Mouse (Mus musculus) heart, embryonic 13.5 days (tissue): ENCODE measurements around the gene Sfi1. TPM values are rescaled to one million over a fixed set of nuclear protein-coding genes. Genes with fewer than 3 reads are reported as not detected.
A peak's percentile ranks its signal among the peaks of the same experiment; 100 is the strongest.
"Not testable (repeated sequence)": the region's sequence is repeated elsewhere in the genome, so short reads cannot be mapped to it uniquely, and the experiment has no call there.

ENCODE experiments used
- ATAC-seq: fragments of 200-750 bp; cut with Nextera tagmentation; 2 replicates; pipeline ENCODE4 v1.8.0; 2017; ENCODE audit warnings: moderate TSS enrichment; ENCODE audit not compliant: insufficient number of reproducible peaks, low FRiP score, low TSS enrichment; ENCODE audit errors: extremely low read depth
- H3K27ac ChIP-seq: fragments of 300-500 bp; sonication (generic); replicated peaks from 2 replicates; pipeline ENCODE4 v1.5.1; 2015; ENCODE audit warnings: moderate library complexity, mild to moderate bottlenecking, inconsistent platforms
- H3K27me3 ChIP-seq: fragments of 300-500 bp; sonication (generic); replicated peaks from 2 replicates; pipeline ENCODE4 v1.6.1; 2015; ENCODE audit warnings: mild to moderate bottlenecking, inconsistent platforms
- H3K36me3 ChIP-seq: fragments of 300-500 bp; sonication (generic); 2 replicates; pipeline ENCODE4 v1.6.1; 2015; ENCODE audit warnings: mild to moderate bottlenecking, inconsistent platforms
- H3K4me1 ChIP-seq: fragments of 300-500 bp; sonication (generic); 2 replicates; pipeline ENCODE4 v1.6.1; 2015; ENCODE audit warnings: inconsistent platforms
- H3K4me2 ChIP-seq: fragments of 300-500 bp; sonication (generic); 2 replicates; pipeline ENCODE4 v1.6.1; 2015; ENCODE audit warnings: inconsistent platforms, mild to moderate bottlenecking, moderate library complexity
- H3K4me3 ChIP-seq: fragments of 300-500 bp; sonication (generic); 2 replicates; pipeline ENCODE4 v1.5.1; 2015; ENCODE audit warnings: moderate library complexity, mild to moderate bottlenecking, inconsistent platforms
- H3K9ac ChIP-seq: fragments of 300-500 bp; sonication (generic); 2 replicates; pipeline ENCODE4 v1.6.1; 2015; ENCODE audit warnings: inconsistent platforms, mild to moderate bottlenecking, moderate library complexity
- H3K9me3 ChIP-seq: fragments of 300-500 bp; sonication (generic); 2 replicates; pipeline ENCODE4 v1.6.1; 2016; ENCODE audit warnings: inconsistent platforms
- WGBS: fragments of 180-500 bp; shearing (Covaris S2); methylation state at CpG from one replicate; pipeline ENCODE4 v1.1.7; 2015; ENCODE audit warnings: mixed read lengths; 5-methylcytosine and 5-hydroxymethylcytosine counted together
- polyA plus RNA-seq: library from polyadenylated mRNA; unstranded; fragments of >200 nt; fragmentation: Nextera tagmentation; extraction: Ambion mirVana; gene quantifications from 2 replicates; pipeline ENCODE4 v1.2.1, GENCODE M21; 2015

The Sfi1 gene
- polyA plus RNA-seq, 1 experiment from 2014 or later: 7.3 TPM

GRCm38 (mm10) chr11:3172526-3172925 lies 20.7 kb downstream of the Sfi1 start:
- peaks cover 20% of the 10 kb centered on the region for H3K9me3 ChIP-seq
- not testable (repeated sequence) for H3K4me1 ChIP-seq, H3K27ac ChIP-seq, H3K9ac ChIP-seq, H3K36me3 ChIP-seq, H3K27me3 ChIP-seq, H3K4me2 ChIP-seq, H3K4me3 ChIP-seq, ATAC-seq
- 45% methylated on average over 4 of the region's 6 CpGs for WGBS

- H3K27me3 ChIP-seq, H3K4me3 ChIP-seq, H3K4me1 ChIP-seq, H3K27ac ChIP-seq, H3K9ac ChIP-seq, ATAC-seq, H3K4me2 ChIP-seq, H3K36me3 ChIP-seq: not testable (repeated sequence)
- peaks cover 20% of the 10 kb centered on the region for H3K9me3 ChIP-seq
- WGBS: 58% methylated on average over 1 of the region's 1 CpGs
These were observed 21.3 kb downstream of the Sfi1 start for GRCm38 (mm10) chr11:3171931-3172330.

- not testable (repeated sequence) for H3K27ac ChIP-seq, H3K9ac ChIP-seq, H3K4me3 ChIP-seq, H3K36me3 ChIP-seq, H3K27me3 ChIP-seq, H3K4me1 ChIP-seq, H3K4me2 ChIP-seq
- peaks cover 27% of the 10 kb centered on the region for H3K9me3 ChIP-seq
- WGBS: 63% methylated on average over 2 of the region's 2 CpGs
- peak; percentile 29; the same call in 1 of the 2 replicates for ATAC-seq
These were observed 24.2 kb downstream of the Sfi1 start for GRCm38 (mm10) chr11:3169042-3169441.

GRCm38 (mm10) chr11:3167571-3168001 lies 25.7 kb downstream of the Sfi1 start:
- peaks cover 23% of the 10 kb centered on the region for H3K9me3 ChIP-seq
- not testable (repeated sequence) for ATAC-seq, H3K27ac ChIP-seq

GRCm38 (mm10) chr11:3167129-3167528 lies 26.1 kb downstream of the Sfi1 start:
- H3K4me1 ChIP-seq, H3K4me2 ChIP-seq, H3K9ac ChIP-seq, H3K27me3 ChIP-seq, ATAC-seq, H3K36me3 ChIP-seq, H3K4me3 ChIP-seq, H3K27ac ChIP-seq: not testable (repeated sequence)
- 85% methylated on average over 4 of the region's 4 CpGs for WGBS
- peaks cover 28% of the 10 kb centered on the region for H3K9me3 ChIP-seq

More at GRCm38 (mm10) chr11:3167571-3168001, 25.7 kb downstream of the Sfi1 start:
- not testable (repeated sequence) for H3K27me3 ChIP-seq, H3K9ac ChIP-seq, H3K4me1 ChIP-seq, H3K4me3 ChIP-seq, H3K4me2 ChIP-seq, H3K36me3 ChIP-seq
- WGBS: 64% methylated on average over 4 of the region's 4 CpGs

GRCm38 (mm10) chr11:3166321-3166720 lies 26.9 kb downstream of the Sfi1 start:
- H3K4me2 ChIP-seq, H3K9ac ChIP-seq, H3K4me1 ChIP-seq, H3K27ac ChIP-seq, H3K27me3 ChIP-seq, ATAC-seq, H3K4me3 ChIP-seq, H3K36me3 ChIP-seq: not testable (repeated sequence)
- peaks cover 25% of the 10 kb centered on the region for H3K9me3 ChIP-seq

GRCm38 (mm10) chr11:3165210-3165782 lies 28.0 kb downstream of the Sfi1 start:
- H3K9ac ChIP-seq, H3K4me2 ChIP-seq, H3K36me3 ChIP-seq, H3K4me3 ChIP-seq, H3K27ac ChIP-seq, H3K27me3 ChIP-seq, H3K4me1 ChIP-seq: not testable (repeated sequence)
- ATAC-seq: peak; percentile 12
- 76% methylated on average over 3 of the region's 5 CpGs for WGBS
- H3K9me3 ChIP-seq: peaks cover 26% of the 10 kb centered on the region

GRCm38 (mm10) chr11:3163661-3164060 lies 29.6 kb downstream of the Sfi1 start:
- not testable (repeated sequence) for H3K4me3 ChIP-seq, H3K27ac ChIP-seq, H3K9ac ChIP-seq, H3K4me2 ChIP-seq, H3K36me3 ChIP-seq, H3K4me1 ChIP-seq, ATAC-seq, H3K27me3 ChIP-seq
- H3K9me3 ChIP-seq: peaks cover 26% of the 10 kb centered on the region
- WGBS: 40% methylated on average over 3 of the region's 3 CpGs

- not testable (repeated sequence) for H3K9ac ChIP-seq, H3K36me3 ChIP-seq, H3K4me2 ChIP-seq, H3K4me1 ChIP-seq, H3K27ac ChIP-seq, H3K27me3 ChIP-seq, H3K4me3 ChIP-seq, ATAC-seq
- 81% methylated on average over 2 of the region's 2 CpGs for WGBS
- H3K9me3 ChIP-seq: peaks cover 26% of the 10 kb centered on the region
These were observed 30.1 kb downstream of the Sfi1 start for GRCm38 (mm10) chr11:3163122-3163521.

- H3K4me2 ChIP-seq, H3K27me3 ChIP-seq, H3K27ac ChIP-seq, H3K9ac ChIP-seq, H3K36me3 ChIP-seq, H3K4me3 ChIP-seq, H3K4me1 ChIP-seq: not testable (repeated sequence)
- peak; percentile 15; the same call in 1 of the 2 replicates for ATAC-seq
- WGBS: 66% methylated on average over 5 of the region's 5 CpGs
- H3K9me3 ChIP-seq: peaks cover 23% of the 10 kb centered on the region
These were observed 30.9 kb downstream of the Sfi1 start for GRCm38 (mm10) chr11:3162236-3162897.

GRCm38 (mm10) chr11:3161370-3161769 lies 31.9 kb downstream of the Sfi1 start:
- H3K9ac ChIP-seq, H3K4me1 ChIP-seq, H3K4me2 ChIP-seq, H3K27me3 ChIP-seq, H3K4me3 ChIP-seq, H3K27ac ChIP-seq, H3K36me3 ChIP-seq: not testable (repeated sequence)
- H3K9me3 ChIP-seq: peaks cover 23% of the 10 kb centered on the region
- ATAC-seq: peak; percentile 9
- 42% methylated on average over 1 of the region's 2 CpGs for WGBS

- not testable (repeated sequence) for H3K4me3 ChIP-seq, H3K4me1 ChIP-seq, H3K9ac ChIP-seq, H3K27me3 ChIP-seq, H3K4me2 ChIP-seq, ATAC-seq, H3K36me3 ChIP-seq, H3K27ac ChIP-seq
- WGBS: 80% methylated on average over 4 of the region's 4 CpGs
- H3K9me3 ChIP-seq: peaks cover 20% of the 10 kb centered on the region
These were observed 34.5 kb downstream of the Sfi1 start for GRCm38 (mm10) chr11:3158800-3159199.
